23 mouse cellular contexts compared by ENCODE assay signal in the genomic region with DNA sequence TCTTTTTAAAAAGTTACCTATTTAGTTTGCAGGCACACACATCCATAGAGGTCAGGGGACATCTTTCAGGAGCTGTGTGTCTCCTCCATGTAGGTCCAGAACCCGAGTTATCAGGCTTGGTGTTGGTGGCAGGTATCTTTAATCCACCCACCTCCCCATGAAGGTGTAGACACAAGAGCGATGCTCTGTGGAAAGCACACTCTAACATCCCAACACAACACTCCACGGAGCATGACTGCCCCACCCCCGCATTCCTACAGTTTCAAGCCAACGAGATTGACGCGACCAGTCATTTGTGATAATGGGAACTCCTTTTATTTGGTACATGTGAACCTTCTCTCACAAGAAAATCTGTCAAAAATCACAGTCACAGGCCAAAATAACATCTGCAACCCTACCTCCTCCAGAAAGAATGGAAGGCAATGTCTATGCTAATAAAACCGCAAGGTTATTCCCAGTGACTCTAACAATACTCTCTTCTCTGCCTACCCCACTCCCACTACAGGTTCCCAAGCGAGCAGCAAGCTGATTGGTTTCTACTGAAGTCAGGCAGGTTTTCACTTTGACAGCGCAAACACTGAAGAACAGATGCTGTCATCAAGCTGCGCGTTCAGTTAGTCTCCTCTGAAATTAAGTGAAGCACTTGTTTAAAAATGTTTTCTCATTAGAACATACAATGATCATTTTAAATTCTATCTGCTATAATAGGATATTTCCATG.
DNase-seq lines count a peak whose midpoint lies in the region; ATAC-seq and TF ChIP-seq lines count a peak whose summit lies in the region.
"Had no signal": no experiment of that assay in that cellular context is flagged by ENCODE, and none has a peak within 500 bp of the region (broad histone marks: within the 10 kb centered on the region; RNA-seq: fewer than 3 reads in every experiment).

No protein-coding gene starts in this region.

- TF ChIP-seq POLR2A in cortical plate, adult 2 months (IDR thresholded peaks at IDR 0.05; ENCODE audit: extremely low read depth, insufficient read depth, low read length): no peak

- H3K4me2 ChIP-seq in forebrain, embryonic 12.5 days: no peak overlapping the region
- H3K4me2 ChIP-seq in forebrain, embryonic 11.5 days (ENCODE audit: low read depth, low read length, severe bottlenecking): no peak overlapping the region
- H3K4me2 ChIP-seq: embryonic facial prominence, embryonic 12.5 days; lung, embryonic 15.5 days; neural tube, embryonic 12.5 days had no signal

- no peak overlapping the region for H3K9ac ChIP-seq in forebrain, embryonic 12.5 days
- H3K9ac ChIP-seq in forebrain, embryonic 11.5 days (ENCODE audit: low read length): no peak overlapping the region
- H3K9ac ChIP-seq: embryonic facial prominence, embryonic 12.5 days; liver, embryonic 14.5 days; lung, embryonic 15.5 days; neural tube, embryonic 12.5 days had no signal

- H3K27me3 ChIP-seq in forebrain, embryonic 12.5 days: no peaks in the 10 kb centered on the region
- no peaks in the 10 kb centered on the region for H3K27me3 ChIP-seq in forebrain, embryonic 11.5 days (ENCODE audit: control insufficient read depth, insufficient read depth, low read length)
- H3K27me3 ChIP-seq: embryonic facial prominence, embryonic 12.5 days; lung, embryonic 15.5 days; neural tube, embryonic 12.5 days had no signal

- WGBS in forebrain, embryonic 12.5 days: 88% methylated on average over 12 of the region's 12 CpGs
- 94% methylated on average over 12 of the region's 12 CpGs for WGBS in forebrain, embryonic 11.5 days

- TF ChIP-seq CTCF in cortical plate, adult 2 months (IDR thresholded peaks at IDR 0.05; ENCODE audit: extremely low read depth, insufficient read depth, low read length): no peak

- DNase-seq in forebrain, embryonic 11.5 days (ENCODE audit: low spot score): no peak
- DNase-seq in left cerebral cortex, postnatal 14 days (ENCODE audit: low spot score in 2 of 2): peak; percentile 32 to 50
- DNase-seq in left cerebral cortex, postnatal 4 days: no peak
- peak; percentile 56 for DNase-seq in layer of hippocampus, adult 9-11 months
- DNase-seq in gastrocnemius, postnatal 10 days: no peak
- no peak for DNase-seq in Muller cell, postnatal 12 days (ENCODE audit: inconsistent ontology term)
- DNase-seq: adrenal gland, postnatal 14 days; cerebellum, adult 9-10 months; kidney, adult 8-10 months; kidney, postnatal 14 days; right cerebral cortex, postnatal 14 days; spleen, adult 18-20 months; thymus, postnatal 36 days had no signal

- H3K4me1 ChIP-seq in forebrain, embryonic 12.5 days: peaks cover 13% of the 10 kb centered on the region
- H3K4me1 ChIP-seq in forebrain, embryonic 11.5 days (replicated peaks; ENCODE audit: control insufficient read depth, insufficient read depth, low read length): no peaks in the 10 kb centered on the region
- peaks cover 7% of the 10 kb centered on the region for H3K4me1 ChIP-seq in cortical plate, adult 2 months (ENCODE audit: control insufficient read depth, insufficient read depth, low read length)
- H3K4me1 ChIP-seq: lung, embryonic 15.5 days; neural tube, embryonic 12.5 days had no signal

- 0 out of 2 replicates have a peak, but pooled peaks have one; percentile 33 for ATAC-seq in forebrain, embryonic 12.5 days (ENCODE audit: low FRiP score)
- ATAC-seq in forebrain, embryonic 11.5 days (replicated peaks; ENCODE audit: low FRiP score): no peak

- no peaks in the 10 kb centered on the region for H3K36me3 ChIP-seq in forebrain, embryonic 12.5 days (replicated peaks)
- no peaks in the 10 kb centered on the region for H3K36me3 ChIP-seq in forebrain, embryonic 11.5 days (ENCODE audit: control insufficient read depth, insufficient read depth, low read length)
- H3K36me3 ChIP-seq: embryonic facial prominence, embryonic 12.5 days; hindbrain, embryonic 10.5 days; lung, embryonic 15.5 days; midbrain, embryonic 10.5 days; neural tube, embryonic 12.5 days had no signal

- no peak overlapping the region for H3K27ac ChIP-seq in forebrain, embryonic 12.5 days
- no peak overlapping the region for H3K27ac ChIP-seq in forebrain, embryonic 11.5 days (ENCODE audit: low read depth, low read length)
- H3K27ac ChIP-seq in cortical plate, adult 2 months (ENCODE audit: insufficient read depth, low read length): peak overlapping the region; percentile 45; the same call in 1 of the 2 replicates
- H3K27ac ChIP-seq: hindbrain, embryonic 10.5 days; liver, embryonic 14.5 days; lung, embryonic 15.5 days; macrophage; midbrain, embryonic 10.5 days; neural tube, embryonic 12.5 days had no signal

- no peak overlapping the region for H3K4me3 ChIP-seq in forebrain, embryonic 12.5 days (replicated peaks)
- H3K4me3 ChIP-seq in forebrain, embryonic 11.5 days (ENCODE audit: low read depth, low read length): no peak overlapping the region
- no peak overlapping the region for H3K4me3 ChIP-seq in cortical plate, adult 2 months (ENCODE audit: insufficient read depth, low read length)
- H3K4me3 ChIP-seq: embryonic facial prominence, embryonic 12.5 days; erythroblast, embryonic 14.5 days; hindbrain, embryonic 10.5 days; lung, embryonic 15.5 days; midbrain, embryonic 10.5 days; neural tube, embryonic 12.5 days had no signal

- no peaks in the 10 kb centered on the region for H3K9me3 ChIP-seq in forebrain, embryonic 12.5 days
- H3K9me3 ChIP-seq in forebrain, embryonic 11.5 days (ENCODE audit: control insufficient read depth, low read length): no peaks in the 10 kb centered on the region
- H3K9me3 ChIP-seq: embryonic facial prominence, embryonic 12.5 days; hindbrain, embryonic 10.5 days; lung, embryonic 15.5 days; midbrain, embryonic 10.5 days; neural tube, embryonic 12.5 days had no signal

- intact Hi-C loops in left cerebral cortex, postnatal 14 days (cut with DNase I): no loop called here
- intact Hi-C loops in left cerebral cortex, postnatal 4 days (cut with DNase I): no loop called here

Comparison
In these comparisons a context has a peak if more than half of its experiments do, and no peak if none do; other contexts are left out.
1. DNase-seq: peak in left cerebral cortex, postnatal 14 days (2 of 2) and layer of hippocampus, adult 9-11 months (single experiment); none in forebrain, embryonic 11.5 days (single experiment), left cerebral cortex, postnatal 4 days (single experiment), gastrocnemius, postnatal 10 days (single experiment) and Muller cell, postnatal 12 days (single experiment).